Mouse (Mus musculus): ENCODE results near the gene Prdm10.

GRCm38 (mm10) chr9:31352716-31353115 lies 72.4 kb downstream of the Prdm10 start:
- TF ChIP-seq CTCF (IDR thresholded peaks at IDR 0.05; ENCODE audit: low read depth) (no peak), EP300 (IDR thresholded peaks at IDR 0.05; ENCODE audit: low read depth) (no peak)
